19 mouse cellular contexts compared by ENCODE assay signal in genomic region chr11:118898643-118899042, GRCm38 (mm10). TPM values are rescaled to one million over a fixed set of nuclear protein-coding genes. Genes with fewer than 3 reads are reported as not detected.
A peak's percentile ranks its signal among the peaks of the same experiment; 100 is the strongest.
DNase-seq lines count a peak whose midpoint lies in the region; ATAC-seq and TF ChIP-seq lines count a peak whose summit lies in the region.
"Had no signal": no experiment of that assay in that cellular context is flagged by ENCODE, and none has a peak within 500 bp of the region (broad histone marks: within the 10 kb centered on the region; RNA-seq: fewer than 3 reads in every experiment).

No protein-coding gene starts in this region.

- H3K4me2 ChIP-seq in hindbrain, embryonic 13.5 days = no peak overlapping the region
- no peak overlapping the region for H3K4me2 ChIP-seq in hindbrain, postnatal 0 days (ENCODE audit: low read depth, low read length)
- H3K4me2 ChIP-seq in neural tube, embryonic 13.5 days = no peak overlapping the region
- H3K4me2 ChIP-seq: embryonic facial prominence, embryonic 15.5 days had no signal

- no peak for ATAC-seq in hindbrain, embryonic 13.5 days (ENCODE audit: low FRiP score)
- no peak for ATAC-seq in hindbrain, postnatal 0 days
- no peak for ATAC-seq in neural tube, embryonic 13.5 days (ENCODE audit: low read depth)
- ATAC-seq: inflammation-experienced regulatory T-cells, adult 6 months had no signal

- no peak for DNase-seq in hindbrain, postnatal 0 days (ENCODE audit: low spot score)
- no peak for DNase-seq in left cerebral cortex, adult 2 months (ENCODE audit: extremely low spot score in 1 of 2, low spot score in 2 of 2)
- DNase-seq in left cerebral cortex, adult 8-10 months (ENCODE audit: low spot score in 2 of 2) = no peak
- peak; percentile 27 to 51 for DNase-seq in cerebellum, postnatal 36 days
- DNase-seq in heart, postnatal 10 days = no peak
- DNase-seq in liver = no peak
- DNase-seq: adrenal gland, postnatal 10 days; embryo, embryonic 11 days; gastrocnemius, postnatal 14 days; layer of hippocampus, adult 9-11 months; lung, postnatal 14 days; thymus, postnatal 25 days had no signal

- H3K9me3 ChIP-seq in hindbrain, embryonic 13.5 days = no peaks in the 10 kb centered on the region
- no peaks in the 10 kb centered on the region for H3K9me3 ChIP-seq in hindbrain, postnatal 0 days (ENCODE audit: low read length)
- H3K9me3 ChIP-seq in neural tube, embryonic 13.5 days = no peaks in the 10 kb centered on the region
- H3K9me3 ChIP-seq: embryonic facial prominence, embryonic 15.5 days; forebrain, embryonic 10.5 days had no signal

- no peak for TF ChIP-seq CTCF in hindbrain, postnatal 0 days (IDR thresholded peaks at IDR 0.05; ENCODE audit: low read depth)
- no peak for TF ChIP-seq CTCF in left cerebral cortex, adult 2 months (IDR thresholded peaks at IDR 0.05)

- no peaks in the 10 kb centered on the region for H3K36me3 ChIP-seq in hindbrain, embryonic 13.5 days
- H3K36me3 ChIP-seq in hindbrain, postnatal 0 days (ENCODE audit: insufficient read depth, low read length) = no peaks in the 10 kb centered on the region
- H3K36me3 ChIP-seq in neural tube, embryonic 13.5 days = no peaks in the 10 kb centered on the region
- H3K36me3 ChIP-seq: embryonic facial prominence, embryonic 15.5 days; forebrain, embryonic 10.5 days had no signal

- H3K27ac ChIP-seq in hindbrain, embryonic 13.5 days = peak overlapping the region; percentile 82; the same call in 1 of the 2 replicates
- H3K27ac ChIP-seq in hindbrain, postnatal 0 days = no peak overlapping the region
- H3K27ac ChIP-seq in left cerebral cortex, adult 2 months = peak overlapping the region; percentile 83
- H3K27ac ChIP-seq in neural tube, embryonic 13.5 days (replicated peaks) = peak overlapping the region; percentile 78
- H3K27ac ChIP-seq: embryonic facial prominence, embryonic 15.5 days had no signal

- H3K4me3 ChIP-seq in hindbrain, embryonic 13.5 days = no peak overlapping the region
- no peak overlapping the region for H3K4me3 ChIP-seq in hindbrain, postnatal 0 days (ENCODE audit: low read length)
- H3K4me3 ChIP-seq in left cerebral cortex, adult 2 months = no peak overlapping the region
- H3K4me3 ChIP-seq in neural tube, embryonic 13.5 days = no peak overlapping the region
- H3K4me3 ChIP-seq: embryonic facial prominence, embryonic 15.5 days; forebrain, embryonic 10.5 days; megakaryocyte, embryonic 14.5 days had no signal

- intact Hi-C loops in left cerebral cortex, adult 2 months (cut with DNase I) = loop anchor here (5.0 kb wide), 2 partner anchors 36 to 141 kb away; no protein-coding TSS in a partner anchor
- intact Hi-C loops in heart, postnatal 10 days (cut with DNase I) = no loop called here

- peaks cover 69% of the 10 kb centered on the region for H3K4me1 ChIP-seq in hindbrain, embryonic 13.5 days (replicated peaks)
- peaks cover 11% of the 10 kb centered on the region for H3K4me1 ChIP-seq in hindbrain, postnatal 0 days (ENCODE audit: insufficient read depth, low read length)
- H3K4me1 ChIP-seq in neural tube, embryonic 13.5 days (replicated peaks) = peaks cover 82% of the 10 kb centered on the region
- H3K4me1 ChIP-seq: embryonic facial prominence, embryonic 15.5 days; megakaryocyte, embryonic 14.5 days had no signal

- 0 out of 2 replicates have a peak overlapping the region, but pooled peaks have one; percentile 64 for H3K9ac ChIP-seq in hindbrain, embryonic 13.5 days
- H3K9ac ChIP-seq in hindbrain, postnatal 0 days (replicated peaks; ENCODE audit: low read length) = no peak overlapping the region
- 0 out of 2 replicates have a peak overlapping the region, but pooled peaks have one; percentile 13 for H3K9ac ChIP-seq in neural tube, embryonic 13.5 days
- H3K9ac ChIP-seq: embryonic facial prominence, embryonic 15.5 days had no signal

- WGBS in hindbrain, embryonic 13.5 days = 84% methylated on average over 11 of the region's 11 CpGs
- WGBS in hindbrain, postnatal 0 days = 78% methylated on average over 11 of the region's 11 CpGs
- 67% methylated on average over 11 of the region's 11 CpGs for WGBS in neural tube, embryonic 13.5 days

- H3K27me3 ChIP-seq in hindbrain, embryonic 13.5 days = no peaks in the 10 kb centered on the region
- H3K27me3 ChIP-seq in hindbrain, postnatal 0 days (ENCODE audit: insufficient read depth, low read length) = no peaks in the 10 kb centered on the region
- H3K27me3 ChIP-seq in neural tube, embryonic 13.5 days = no peaks in the 10 kb centered on the region

RNA-seq across cellular contexts. Expression of gene Rbfox3, which starts 12.8 kb away (rescaled TPM):
- 54.3 and 55.2 TPM in 2 replicates for polyA plus RNA-seq in hindbrain, embryonic 13.5 days (2015; fragmentation: Nextera tagmentation; extraction: Ambion mirVana)
- total RNA-seq in hindbrain, postnatal 0 days (2014; rRNA removed) = 50.0 and 52.6 TPM in 2 replicates
- polyA plus RNA-seq in hindbrain, postnatal 0 days (2015; fragmentation: Nextera tagmentation; extraction: Ambion mirVana) = 75.5 and 76.8 TPM in 2 replicates
- 100 to 1,000 TPM; 345 to 353 TPM for total RNA-seq in left cerebral cortex, adult 2 months (2021)
- total RNA-seq in left cerebral cortex, adult 8-10 months (2022) = 100 to 1,000 TPM; 295 to 336 (median 323) TPM
- polyA plus RNA-seq in neural tube, embryonic 13.5 days (2015; fragmentation: Nextera tagmentation; extraction: Ambion mirVana) = 69.4 and 71.2 TPM in 2 replicates
- under 1 TPM in 1 of 2 experiments, not detected in 1; 0.36 TPM for total RNA-seq in heart, postnatal 10 days (2021)
- polyA plus RNA-seq: C2C12 had no signal

Comparison
In these comparisons a context has a peak if more than half of its experiments do, and no peak if none do; other contexts are left out.
1. DNase-seq: peak in cerebellum, postnatal 36 days (2 of 2); none in hindbrain, postnatal 0 days (single experiment), left cerebral cortex, adult 2 months (0 of 2), left cerebral cortex, adult 8-10 months (0 of 2), heart, postnatal 10 days (0 of 2) and liver (single experiment).
2. RNA of gene Rbfox3, which starts 12.8 kb away (total RNA-seq): 345 to 353 TPM in left cerebral cortex, adult 2 months, 295 to 336 TPM in left cerebral cortex, adult 8-10 months and 50.0 to 52.6 TPM in hindbrain, postnatal 0 days; 0.36 TPM in heart, postnatal 10 days; every median in the first group is over 10 times any median in the second.